Comparison of ENCODE assay signal across 20 mouse cellular contexts in genomic region chr11:76083941-76084367, GRCm38 (mm10). TPM values are rescaled to one million over a fixed set of nuclear protein-coding genes. Genes with fewer than 3 reads are reported as not detected.
A peak's percentile ranks its signal among the peaks of the same experiment; 100 is the strongest.
DNase-seq lines count a peak whose midpoint lies in the region; ATAC-seq lines count a peak whose summit lies in the region.
"Had no signal": no experiment of that assay in that cellular context is flagged by ENCODE, and none has a peak within 500 bp of the region (broad histone marks: within the 10 kb centered on the region; RNA-seq: fewer than 3 reads in every experiment).

No protein-coding gene starts in this region.

- H3K27ac ChIP-seq in hindbrain, embryonic 11.5 days (ENCODE audit: low read depth, low read length), result no peak overlapping the region
- no peak overlapping the region for H3K27ac ChIP-seq in hindbrain, embryonic 12.5 days
- peak overlapping the region; percentile 20; the same call in 1 of the 2 replicates for H3K27ac ChIP-seq in brown adipose tissue, adult 24 weeks (replicated peaks; ENCODE audit: low read depth, low read length)
- H3K27ac ChIP-seq in embryonic facial prominence, embryonic 14.5 days (replicated peaks; ENCODE audit: low read depth, low read length), result no peak overlapping the region
- H3K27ac ChIP-seq: forebrain, embryonic 13.5 days; hindbrain, postnatal 0 days had no signal

- ATAC-seq in hindbrain, embryonic 11.5 days (ENCODE audit: low FRiP score), result no peak
- ATAC-seq in hindbrain, embryonic 12.5 days (ENCODE audit: low FRiP score), result no peak
- ATAC-seq in embryonic facial prominence, embryonic 14.5 days (ENCODE audit: low read depth), result no peak
- ATAC-seq: forebrain, embryonic 13.5 days; hindbrain, postnatal 0 days; intestine, postnatal 0 days had no signal

- no peak overlapping the region for H3K9ac ChIP-seq in hindbrain, embryonic 11.5 days (ENCODE audit: low read depth, low read length)
- no peak overlapping the region for H3K9ac ChIP-seq in hindbrain, embryonic 12.5 days
- no peak overlapping the region for H3K9ac ChIP-seq in embryonic facial prominence, embryonic 14.5 days (ENCODE audit: low read depth, low read length)
- H3K9ac ChIP-seq: forebrain, embryonic 13.5 days had no signal

- H3K9me3 ChIP-seq in hindbrain, embryonic 11.5 days (ENCODE audit: control insufficient read depth, low read length), result no peaks in the 10 kb centered on the region
- no peaks in the 10 kb centered on the region for H3K9me3 ChIP-seq in hindbrain, embryonic 12.5 days (replicated peaks)
- H3K9me3 ChIP-seq in embryonic facial prominence, embryonic 14.5 days (ENCODE audit: control insufficient read depth, low read length), result no peaks in the 10 kb centered on the region
- H3K9me3 ChIP-seq: forebrain, embryonic 13.5 days had no signal

- H3K36me3 ChIP-seq in hindbrain, embryonic 11.5 days (ENCODE audit: control insufficient read depth, insufficient read depth, low read length), result no peaks in the 10 kb centered on the region
- peaks cover 41% of the 10 kb centered on the region for H3K36me3 ChIP-seq in hindbrain, embryonic 12.5 days
- peaks cover 24% of the 10 kb centered on the region for H3K36me3 ChIP-seq in embryonic facial prominence, embryonic 14.5 days (ENCODE audit: control insufficient read depth, insufficient read depth, low read length)

- no peak overlapping the region for H3K4me2 ChIP-seq in hindbrain, embryonic 11.5 days (replicated peaks; ENCODE audit: low read depth, low read length)
- H3K4me2 ChIP-seq in hindbrain, embryonic 12.5 days (replicated peaks), result no peak overlapping the region
- no peak overlapping the region for H3K4me2 ChIP-seq in embryonic facial prominence, embryonic 14.5 days (ENCODE audit: low read depth, low read length)
- H3K4me2 ChIP-seq: forebrain, embryonic 13.5 days; heart, embryonic 11.5 days; liver, embryonic 11.5 days had no signal

- H3K4me3 ChIP-seq in hindbrain, embryonic 11.5 days (ENCODE audit: low read depth, low read length), result no peak overlapping the region
- no peak overlapping the region for H3K4me3 ChIP-seq in hindbrain, embryonic 12.5 days
- H3K4me3 ChIP-seq in brown adipose tissue, adult 24 weeks (ENCODE audit: insufficient read depth, low read depth, low read length), result no peak overlapping the region
- no peak overlapping the region for H3K4me3 ChIP-seq in embryonic facial prominence, embryonic 14.5 days (ENCODE audit: low read depth, low read length)
- H3K4me3 ChIP-seq: erythroblast, embryonic 14.5 days; forebrain, embryonic 13.5 days had no signal

- 68% methylated on average over 3 of the region's 3 CpGs for WGBS in hindbrain, embryonic 11.5 days
- 74% methylated on average over 3 of the region's 3 CpGs for WGBS in hindbrain, embryonic 12.5 days
- 22% methylated on average over 3 of the region's 3 CpGs for WGBS in embryonic facial prominence, embryonic 14.5 days

- peak; percentile 9 for DNase-seq in hindbrain, embryonic 11.5 days (ENCODE audit: low spot score)
- DNase-seq in embryonic facial prominence, embryonic 14.5 days (ENCODE audit: low spot score), result peak; percentile 72
- peak; percentile 45 for DNase-seq in mesoderm, embryonic 11.5 days (ENCODE audit: low read depth, low spot score)
- no peak for DNase-seq in kidney, postnatal 25 days
- DNase-seq in kidney, adult 11 months, result no peak
- DNase-seq: cerebellum, adult 9-11 months; gastrocnemius, postnatal 36 days; heart, postnatal 10 days; lung, adult 2 months; lung, postnatal 36 days; right cerebral cortex, adult 18-20 months; thymus, postnatal 25 days had no signal

- H3K27me3 ChIP-seq in hindbrain, embryonic 11.5 days (ENCODE audit: control insufficient read depth, insufficient read depth, low read length), result no peaks in the 10 kb centered on the region
- no peaks in the 10 kb centered on the region for H3K27me3 ChIP-seq in hindbrain, embryonic 12.5 days
- no peaks in the 10 kb centered on the region for H3K27me3 ChIP-seq in embryonic facial prominence, embryonic 14.5 days (replicated peaks; ENCODE audit: control insufficient read depth, insufficient read depth, low read length)
- H3K27me3 ChIP-seq: forebrain, embryonic 13.5 days had no signal

- no peaks in the 10 kb centered on the region for H3K4me1 ChIP-seq in hindbrain, embryonic 11.5 days (replicated peaks; ENCODE audit: control insufficient read depth, insufficient read depth, low read length)
- H3K4me1 ChIP-seq in hindbrain, embryonic 12.5 days, result no peaks in the 10 kb centered on the region
- peaks cover 23% of the 10 kb centered on the region for H3K4me1 ChIP-seq in brown adipose tissue, adult 24 weeks (ENCODE audit: control insufficient read depth, insufficient read depth, insufficient read length, low read length)
- peaks cover 8% of the 10 kb centered on the region; the same call in 1 of the 2 replicates for H3K4me1 ChIP-seq in embryonic facial prominence, embryonic 14.5 days (ENCODE audit: control insufficient read depth, insufficient read depth, low read length)
- H3K4me1 ChIP-seq: forebrain, embryonic 13.5 days had no signal

RNA-seq across cellular contexts. Expression of gene Rflnb, which starts 56.4 kb away (rescaled TPM):
- polyA plus RNA-seq in hindbrain, embryonic 11.5 days (2014; fragmentation: Nextera tagmentation; extraction: Ambion mirVana), result 12.9 and 14.6 TPM in 2 replicates
- 23.1 and 25.4 TPM in 2 replicates for polyA plus RNA-seq in hindbrain, embryonic 12.5 days (2016; fragmentation: Nextera tagmentation; extraction: Ambion mirVana)
- 35.4 and 39.1 TPM in 2 replicates for polyA plus RNA-seq in brown adipose tissue, adult 24 weeks (2012; ENCODE audit: insufficient read depth, insufficient read length, missing spikeins)
- 45.3 and 45.6 TPM in 2 replicates for polyA plus RNA-seq in embryonic facial prominence, embryonic 14.5 days (2014; fragmentation: Nextera tagmentation; extraction: Ambion mirVana)

Comparison
In these comparisons a context has a peak if more than half of its experiments do, and no peak if none do; other contexts are left out.
1. DNase-seq: peak in hindbrain, embryonic 11.5 days (single experiment), embryonic facial prominence, embryonic 14.5 days (single experiment) and mesoderm, embryonic 11.5 days (single experiment); none in kidney, postnatal 25 days (0 of 2) and kidney, adult 11 months (single experiment).